Mouse (Mus musculus): ENCODE results near the gene Tmem218. TPM values are rescaled to one million over a fixed set of nuclear protein-coding genes. Genes with fewer than 3 reads are reported as not detected.

The Tmem218 gene
- polyA plus RNA-seq, 1 experiment from 2014 or later = 11.4 TPM

DNA sequence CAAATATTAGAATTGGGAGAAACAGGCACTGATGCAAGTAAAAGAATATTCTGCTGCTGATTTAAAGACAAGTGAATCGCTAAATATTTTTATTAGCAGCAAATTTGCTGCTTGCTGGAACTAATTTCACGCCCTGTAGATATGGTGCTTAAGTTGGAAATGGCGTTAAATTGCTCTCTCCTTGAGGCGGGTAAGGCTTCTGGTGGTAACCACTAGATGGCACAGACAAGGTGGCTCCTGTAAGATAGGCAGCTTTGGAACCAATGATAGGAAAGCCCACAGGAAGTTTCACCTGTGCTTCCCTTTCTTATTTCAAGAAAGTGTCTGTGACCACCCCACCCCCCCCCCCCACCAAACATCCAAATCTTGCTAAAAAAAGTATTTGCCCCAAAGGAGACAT is 11.0 kb upstream of the Tmem218 start:
- Histone ChIP-seq H3K27ac (no peak overlapping the region), H3K9me3 (replicated peaks) (no peaks in the 10 kb centered on the region), H3K27me3 (no peaks in the 10 kb centered on the region), H3K4me3 (replicated peaks) (no peak overlapping the region), H3K4me2 (no peak overlapping the region), H3K9ac (no peak overlapping the region), H3K4me1 (no peaks in the 10 kb centered on the region), H3K36me3 (no peaks in the 10 kb centered on the region)
- WGBS = 78% methylated on average over 4 of the region's 4 CpGs
- ATAC-seq (replicated peaks; ENCODE audit: low FRiP score) = no peak

DNA sequence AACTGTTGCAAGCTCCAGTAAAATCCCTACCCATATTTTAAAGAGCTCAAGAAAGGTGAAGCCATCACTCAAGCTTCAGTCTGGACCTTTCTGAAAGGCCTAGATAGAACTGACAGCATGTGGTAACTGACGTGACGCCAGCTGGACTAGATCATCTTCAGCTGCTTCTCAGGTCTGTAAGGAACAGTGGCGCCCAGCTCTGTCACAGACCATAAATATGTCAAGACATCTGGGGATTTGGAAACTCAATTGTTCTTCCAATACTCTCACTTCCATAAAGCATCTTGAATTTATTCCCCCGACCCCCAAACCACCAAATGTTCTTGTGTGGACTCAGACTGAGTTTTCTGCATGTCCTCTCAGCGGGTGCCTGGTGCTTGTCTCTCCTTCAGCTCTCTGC is 7.6 kb upstream of the Tmem218 start:
- no peak overlapping the region for H3K4me3 ChIP-seq (replicated peaks)
- 42% methylated on average over 5 of the region's 5 CpGs for WGBS
- H3K4me1 ChIP-seq = peaks cover 6% of the 10 kb centered on the region; the same call in 1 of the 2 replicates
- H3K27ac ChIP-seq = no peak overlapping the region
- H3K9ac ChIP-seq = no peak overlapping the region
- no peak for ATAC-seq (replicated peaks; ENCODE audit: low FRiP score)
- no peak overlapping the region for H3K4me2 ChIP-seq
- H3K36me3 ChIP-seq = no peaks in the 10 kb centered on the region
- H3K9me3 ChIP-seq (replicated peaks) = no peaks in the 10 kb centered on the region
- no peaks in the 10 kb centered on the region for H3K27me3 ChIP-seq

DNA sequence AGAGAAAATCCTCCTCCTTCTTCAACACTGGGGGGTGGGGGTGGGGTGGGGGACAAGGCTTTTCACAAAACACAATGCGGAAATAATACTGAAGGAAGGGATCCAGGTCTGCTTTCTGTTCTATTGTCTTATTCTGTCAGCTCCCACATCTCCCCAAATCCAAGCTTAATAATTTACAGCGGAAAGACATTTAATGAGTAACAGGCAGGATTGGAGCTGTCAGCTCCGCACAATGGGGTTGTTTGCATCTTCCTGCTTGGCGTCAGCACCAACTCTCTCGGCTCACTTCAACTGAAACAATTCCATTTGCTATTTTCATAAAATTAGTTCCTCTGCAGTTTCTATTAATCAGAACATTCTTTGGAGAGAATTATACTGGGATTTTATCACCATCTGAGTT is 4.1 kb upstream of the Tmem218 start:
- H3K9me3 ChIP-seq (replicated peaks) = no peaks in the 10 kb centered on the region
- H3K9ac ChIP-seq = no peak overlapping the region
- no peak overlapping the region for H3K4me3 ChIP-seq (replicated peaks)
- no peak for ATAC-seq (replicated peaks; ENCODE audit: low FRiP score)
- 0 out of 2 replicates have a peak overlapping the region, but pooled peaks have one; percentile 5 for H3K27ac ChIP-seq
- no peaks in the 10 kb centered on the region for H3K27me3 ChIP-seq
- no peak overlapping the region for H3K4me2 ChIP-seq
- WGBS = 52% methylated on average over 5 of the region's 5 CpGs
- peaks cover 17% of the 10 kb centered on the region for H3K4me1 ChIP-seq
- no peaks in the 10 kb centered on the region for H3K36me3 ChIP-seq

DNA sequence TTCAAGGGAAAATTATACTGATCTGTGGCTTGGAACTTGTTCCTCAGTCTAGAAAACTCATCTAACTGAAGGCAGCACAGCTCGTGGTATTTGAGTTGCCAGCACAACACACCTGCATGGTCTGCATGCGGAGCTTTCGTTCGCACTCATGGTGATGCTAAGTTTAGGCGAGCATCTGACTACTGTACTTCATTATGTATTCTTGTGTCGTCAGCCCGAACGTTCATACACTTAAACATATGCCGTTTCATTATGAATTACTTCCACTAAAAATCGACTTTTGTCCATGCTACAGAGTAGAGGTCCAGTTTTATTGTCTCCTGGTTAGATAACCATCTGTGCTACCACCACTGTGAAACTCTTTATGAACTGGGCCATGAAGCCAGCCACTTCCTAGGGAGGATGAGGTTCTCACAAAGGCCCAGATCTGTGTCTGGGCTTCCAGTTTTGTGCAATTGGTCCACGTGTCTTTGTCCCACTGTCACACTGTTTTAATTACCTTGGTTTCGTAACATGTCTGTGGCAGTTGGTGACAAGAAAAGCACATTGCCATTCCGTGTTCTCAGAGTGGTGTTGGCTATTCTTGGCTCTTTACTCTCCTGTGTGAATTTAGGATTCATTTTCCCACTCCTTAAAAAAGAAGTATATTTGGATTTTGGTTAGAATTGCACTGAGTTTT is 5.2 kb downstream of the Tmem218 start:
- H3K9me3 ChIP-seq (replicated peaks) = no peaks in the 10 kb centered on the region
- peaks cover 9% of the 10 kb centered on the region for H3K4me1 ChIP-seq
- H3K27ac ChIP-seq = no peak overlapping the region
- no peak overlapping the region for H3K9ac ChIP-seq
- no peak overlapping the region for H3K4me3 ChIP-seq (replicated peaks)
- WGBS = 87% methylated on average over 13 of the region's 13 CpGs
- H3K36me3 ChIP-seq = no peaks in the 10 kb centered on the region
- no peak overlapping the region for H3K4me2 ChIP-seq
- no peak for ATAC-seq (replicated peaks; ENCODE audit: low FRiP score)
- no peaks in the 10 kb centered on the region for H3K27me3 ChIP-seq

DNA sequence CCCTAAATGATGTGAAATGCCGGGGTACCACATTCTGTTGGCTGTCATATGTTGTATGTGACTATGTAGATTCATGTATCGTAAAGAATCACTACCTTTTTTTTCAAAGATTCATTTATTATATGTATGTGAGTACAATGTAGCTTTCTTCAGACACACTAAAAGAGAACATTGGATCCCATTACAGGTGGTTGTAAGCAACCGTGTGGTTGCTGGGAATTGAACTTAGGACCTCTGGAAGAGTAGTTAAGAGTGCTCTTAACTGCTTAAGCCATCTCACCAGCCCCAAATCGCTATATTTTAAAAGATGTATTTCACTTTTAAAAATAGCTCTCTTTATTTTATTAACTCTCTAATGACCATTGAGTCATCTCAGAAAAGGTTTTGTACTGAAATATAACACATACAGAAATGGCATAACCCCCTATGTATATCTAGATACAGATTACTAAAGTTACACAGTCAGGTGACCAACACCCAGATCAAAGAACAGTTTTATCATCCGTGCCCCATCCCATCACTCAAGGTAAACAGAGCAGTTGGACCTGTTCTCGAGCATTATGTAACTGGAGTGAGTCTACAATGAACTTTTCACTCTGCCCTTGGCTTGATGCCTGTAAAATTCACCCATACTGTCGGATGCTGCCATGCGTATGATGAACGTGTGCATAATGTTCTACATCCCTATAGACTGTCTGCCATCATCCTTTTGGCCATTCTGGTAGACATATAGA is 6.5 kb downstream of the Tmem218 start:
- Histone ChIP-seq H3K9ac (no peak overlapping the region), H3K9me3 (replicated peaks) (no peaks in the 10 kb centered on the region)

DNA sequence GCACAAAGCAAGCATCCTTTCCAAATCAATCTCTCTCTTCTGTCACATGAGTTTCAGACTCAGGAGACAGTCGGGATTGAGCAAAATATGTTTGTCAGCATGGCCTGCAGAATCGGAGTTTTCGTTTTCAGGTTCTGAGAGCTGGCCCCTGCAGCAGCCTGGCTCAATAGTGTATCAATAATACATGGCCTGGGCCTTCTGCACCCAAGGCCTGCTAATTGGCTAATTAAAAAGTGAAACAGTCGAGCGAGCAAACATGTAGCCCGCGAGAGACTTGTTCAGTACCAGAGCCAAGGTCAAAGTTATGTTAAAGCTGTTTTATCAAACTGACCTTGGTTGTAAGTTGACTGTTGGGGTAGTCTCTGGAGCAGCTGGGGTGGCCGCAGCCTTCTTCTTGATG is 12.7 kb downstream of the Tmem218 start:
- H3K4me2 ChIP-seq = no peak overlapping the region
- no peak for ATAC-seq (replicated peaks; ENCODE audit: low FRiP score)
- no peaks in the 10 kb centered on the region for H3K9me3 ChIP-seq (replicated peaks)
- H3K4me1 ChIP-seq = peaks cover 3% of the 10 kb centered on the region; the same call in 1 of the 2 replicates
- WGBS = 78% methylated on average over 8 of the region's 8 CpGs
- H3K27ac ChIP-seq = no peak overlapping the region
- no peaks in the 10 kb centered on the region for H3K27me3 ChIP-seq
- H3K9ac ChIP-seq = no peak overlapping the region
- peaks cover 22% of the 10 kb centered on the region for H3K36me3 ChIP-seq
- H3K4me3 ChIP-seq (replicated peaks) = no peak overlapping the region

More for the DNA sequence above, 6.5 kb downstream of the Tmem218 start:
- Histone ChIP-seq H3K4me2 (no peak overlapping the region), H3K36me3 (no peaks in the 10 kb centered on the region), H3K27ac (no peak overlapping the region), H3K27me3 (no peaks in the 10 kb centered on the region), H3K4me3 (replicated peaks) (no peak overlapping the region), H3K4me1 (peaks cover 3% of the 10 kb centered on the region; the same call in 1 of the 2 replicates)
- WGBS = 82% methylated on average over 9 of the region's 9 CpGs
- ATAC-seq (replicated peaks; ENCODE audit: low FRiP score) = no peak

DNA sequence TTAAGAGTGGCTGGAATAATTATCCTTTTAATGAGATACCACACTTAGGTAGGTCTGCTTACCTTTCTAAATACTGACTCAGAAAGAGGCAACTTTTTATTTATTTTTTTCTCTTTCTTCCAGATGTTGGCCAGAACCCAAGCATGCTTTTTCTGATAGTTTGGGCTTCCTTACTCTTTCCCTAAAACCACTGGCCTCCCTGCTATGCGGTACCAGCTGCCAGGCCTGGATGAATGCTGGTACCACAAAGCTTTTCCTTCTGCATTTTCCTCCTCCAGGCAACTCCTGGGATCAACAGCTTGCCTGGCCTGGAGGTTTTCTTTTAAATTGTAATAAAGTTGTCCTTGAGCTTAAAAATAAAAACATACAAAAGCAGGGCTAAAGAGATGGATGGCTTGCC is 17.6 kb downstream of the Tmem218 start:
- no peak for ATAC-seq (replicated peaks; ENCODE audit: low FRiP score)
- Histone ChIP-seq H3K9me3 (replicated peaks) (no peaks in the 10 kb centered on the region), H3K4me1 (no peaks in the 10 kb centered on the region), H3K4me3 (replicated peaks) (no peak overlapping the region), H3K4me2 (no peak overlapping the region), H3K27me3 (no peaks in the 10 kb centered on the region), H3K36me3 (peaks cover 23% of the 10 kb centered on the region; the same call in 1 of the 2 replicates), H3K9ac (no peak overlapping the region), H3K27ac (no peak overlapping the region)
- 90% methylated on average over 1 of the region's 1 CpGs for whole genome bisulfite sequencing

DNA sequence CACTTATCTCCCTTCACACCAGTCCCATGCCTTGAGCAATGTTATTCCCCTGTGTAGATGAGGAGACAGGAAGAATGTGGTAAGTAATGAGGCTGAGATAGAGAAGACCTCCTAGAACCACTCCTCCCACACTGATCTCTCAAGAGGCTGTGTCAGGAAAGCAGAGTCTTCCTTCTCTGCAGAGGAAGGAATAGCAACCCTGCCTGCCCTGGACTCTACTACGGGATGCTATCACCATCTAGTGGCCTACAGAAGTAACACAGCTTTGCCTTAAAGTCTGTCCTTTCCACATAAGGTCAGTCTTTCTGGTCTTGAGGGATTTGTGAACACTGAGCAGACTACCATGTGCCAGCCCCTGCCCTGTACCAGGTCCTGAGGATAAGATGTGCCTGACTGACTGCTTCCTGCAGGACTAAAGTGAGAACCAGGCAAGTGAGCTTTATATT is 21.9 kb downstream of the Tmem218 start:
- WGBS = 0% methylated on average over 1 of the region's 1 CpGs
- H3K27me3 ChIP-seq = no peaks in the 10 kb centered on the region
- no peaks in the 10 kb centered on the region for H3K9me3 ChIP-seq (replicated peaks)
- peak; percentile 88 for ATAC-seq (replicated peaks; ENCODE audit: low FRiP score)
- H3K4me2 ChIP-seq = no peak overlapping the region
- no peak overlapping the region for H3K4me3 ChIP-seq (replicated peaks)
- H3K27ac ChIP-seq = no peak overlapping the region
- H3K9ac ChIP-seq = no peak overlapping the region
- peaks cover 4% of the 10 kb centered on the region; the same call in 1 of the 2 replicates for H3K36me3 ChIP-seq
- H3K4me1 ChIP-seq = no peaks in the 10 kb centered on the region

DNA sequence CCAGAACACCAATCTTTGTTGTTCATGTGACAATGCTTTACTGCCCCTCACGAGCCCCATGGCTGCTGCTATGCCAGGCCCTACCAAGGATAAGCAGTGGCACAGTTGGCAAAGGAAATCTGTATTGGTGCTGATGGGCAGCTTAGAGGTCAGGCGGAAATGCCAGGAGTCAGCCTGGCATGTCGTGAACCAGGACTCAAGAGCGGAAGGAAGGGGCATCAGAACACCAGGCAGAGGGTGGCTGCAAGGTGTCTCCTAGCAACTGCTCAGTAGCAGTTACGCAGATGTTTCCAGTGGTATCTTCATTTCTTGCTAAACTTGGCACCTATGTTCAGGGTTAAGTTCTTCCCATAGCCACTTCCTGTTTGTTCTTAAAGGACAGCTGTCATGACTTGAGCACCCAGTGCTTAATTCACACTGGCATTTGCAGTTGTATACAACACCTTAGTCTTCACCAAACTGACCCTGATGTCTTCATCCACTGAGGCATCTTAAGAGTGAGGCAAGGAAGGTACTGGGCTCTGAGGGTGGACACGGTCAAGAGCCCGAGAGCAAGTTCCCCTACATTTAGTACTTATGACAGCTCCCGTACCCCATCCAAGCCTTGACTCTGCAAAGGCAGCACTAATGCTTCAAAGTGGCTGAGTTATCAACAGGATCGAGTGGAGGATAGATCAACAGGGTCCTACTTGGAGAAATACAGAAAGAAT is 22.6 kb downstream of the Tmem218 start:
- Histone ChIP-seq H3K4me1 (no peaks in the 10 kb centered on the region), H3K9ac (no peak overlapping the region), H3K36me3 (peaks cover 3% of the 10 kb centered on the region; the same call in 1 of the 2 replicates), H3K4me3 (replicated peaks) (no peak overlapping the region), H3K4me2 (no peak overlapping the region), H3K9me3 (replicated peaks) (no peaks in the 10 kb centered on the region), H3K27ac (no peak overlapping the region), H3K27me3 (no peaks in the 10 kb centered on the region)
- WGBS = 89% methylated on average over 9 of the region's 9 CpGs
- ATAC-seq (replicated peaks; ENCODE audit: low FRiP score) = no peak

DNA sequence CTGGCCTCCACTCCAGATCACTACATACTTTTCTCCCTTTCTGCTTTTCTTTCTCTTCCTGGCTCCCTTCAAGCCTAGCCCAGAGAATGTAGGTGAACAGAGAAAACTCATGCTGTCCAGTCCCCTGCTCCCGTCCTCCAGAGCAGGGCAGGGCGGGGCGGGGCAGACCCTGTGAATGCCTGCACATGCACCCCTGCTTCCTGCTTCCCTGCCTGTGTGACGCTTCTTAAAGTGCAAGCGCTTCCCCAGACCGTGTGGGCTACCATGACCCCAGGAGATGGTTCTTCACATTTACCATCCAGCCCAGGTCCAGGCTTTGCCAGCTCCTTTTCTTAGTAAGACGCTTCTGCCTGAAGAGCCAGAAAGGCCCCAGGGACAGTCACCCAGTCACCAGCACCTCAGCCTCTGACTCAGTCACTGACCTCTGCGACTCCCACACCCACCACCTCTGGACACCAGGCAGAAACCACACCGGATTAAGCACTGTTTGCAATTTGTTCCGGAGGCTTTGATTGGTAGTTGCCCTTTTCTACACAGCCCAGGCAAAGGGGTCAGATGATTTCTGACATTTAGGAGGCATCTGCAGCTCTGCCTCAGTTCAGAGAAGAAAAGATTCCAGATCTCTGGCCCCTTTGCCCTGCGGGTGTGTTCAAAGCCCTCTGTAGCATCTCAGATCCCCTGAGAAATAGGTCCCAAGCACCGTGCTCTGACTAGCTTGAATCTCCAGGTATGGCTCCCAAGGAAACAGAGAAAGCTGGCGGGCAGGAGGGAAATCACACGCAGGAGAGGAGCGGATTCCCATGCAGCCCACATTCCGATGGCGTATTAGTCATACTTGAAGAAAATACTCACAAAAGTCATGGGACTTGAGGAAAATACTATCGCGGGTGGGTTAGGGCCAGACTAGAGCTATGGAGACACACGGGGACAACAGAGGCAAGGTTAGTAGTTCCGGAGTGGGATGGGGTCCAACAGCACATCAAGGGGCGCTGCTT is 24.5 kb downstream of the Tmem218 start:
- Histone ChIP-seq H3K4me1 (no peaks in the 10 kb centered on the region), H3K36me3 (no peaks in the 10 kb centered on the region), H3K4me3 (replicated peaks) (no peak overlapping the region), H3K9ac (no peak overlapping the region), H3K4me2 (no peak overlapping the region), H3K27me3 (no peaks in the 10 kb centered on the region), H3K9me3 (replicated peaks) (no peaks in the 10 kb centered on the region), H3K27ac (no peak overlapping the region)
- 67% methylated on average over 22 of the region's 22 CpGs for WGBS
- ATAC-seq (replicated peaks; ENCODE audit: low FRiP score) = no peak

DNA sequence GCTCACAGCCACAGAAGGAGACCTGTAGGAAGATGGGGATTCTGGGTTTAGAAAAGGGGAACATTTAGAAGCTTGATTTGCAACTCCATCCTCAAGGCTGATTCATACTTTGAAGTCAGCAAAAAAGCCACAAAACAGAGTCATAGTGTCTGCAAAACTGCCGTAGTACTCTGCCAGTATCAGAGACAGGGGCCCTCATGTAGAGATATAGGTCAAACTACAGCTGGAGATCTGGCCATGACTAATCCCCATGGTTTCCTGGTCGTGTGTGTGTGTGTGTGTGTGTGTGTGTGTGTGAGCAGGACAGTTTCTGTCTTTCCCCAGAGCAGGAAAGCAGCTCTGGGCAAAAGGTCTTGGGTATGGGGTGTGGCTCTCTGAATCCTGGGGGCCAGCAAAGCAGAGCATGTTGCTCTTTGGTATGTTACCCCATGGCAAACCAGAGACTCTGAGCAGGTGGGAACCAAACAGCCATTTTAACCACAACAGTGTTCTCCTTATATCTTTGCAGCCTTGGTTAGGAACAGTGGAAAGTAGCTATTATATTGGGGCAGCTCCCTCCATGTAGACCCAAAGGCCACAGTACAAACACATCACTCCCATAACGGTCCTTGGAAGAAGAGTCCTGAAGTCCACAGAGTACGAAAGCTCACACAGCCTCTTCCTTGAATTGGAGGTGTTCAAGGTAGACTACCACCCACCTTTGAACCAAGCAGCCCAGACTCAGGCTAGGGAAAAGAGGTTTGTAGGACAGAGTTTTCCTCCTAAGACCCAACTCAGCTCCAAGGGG is 28.1 kb downstream of the Tmem218 start:
- no peak overlapping the region for H3K9ac ChIP-seq
- H3K36me3 ChIP-seq = no peaks in the 10 kb centered on the region
- no peak for ATAC-seq (replicated peaks; ENCODE audit: low FRiP score)
- H3K27me3 ChIP-seq = no peaks in the 10 kb centered on the region
- WGBS = 70% methylated on average over 4 of the region's 4 CpGs
- H3K9me3 ChIP-seq (replicated peaks) = no peaks in the 10 kb centered on the region
- H3K4me3 ChIP-seq (replicated peaks) = no peak overlapping the region
- H3K4me1 ChIP-seq = no peaks in the 10 kb centered on the region
- H3K4me2 ChIP-seq = no peak overlapping the region
- no peak overlapping the region for H3K27ac ChIP-seq
